Comparison of ENCODE assay signal across 9 mouse cellular contexts in the genomic region with DNA sequence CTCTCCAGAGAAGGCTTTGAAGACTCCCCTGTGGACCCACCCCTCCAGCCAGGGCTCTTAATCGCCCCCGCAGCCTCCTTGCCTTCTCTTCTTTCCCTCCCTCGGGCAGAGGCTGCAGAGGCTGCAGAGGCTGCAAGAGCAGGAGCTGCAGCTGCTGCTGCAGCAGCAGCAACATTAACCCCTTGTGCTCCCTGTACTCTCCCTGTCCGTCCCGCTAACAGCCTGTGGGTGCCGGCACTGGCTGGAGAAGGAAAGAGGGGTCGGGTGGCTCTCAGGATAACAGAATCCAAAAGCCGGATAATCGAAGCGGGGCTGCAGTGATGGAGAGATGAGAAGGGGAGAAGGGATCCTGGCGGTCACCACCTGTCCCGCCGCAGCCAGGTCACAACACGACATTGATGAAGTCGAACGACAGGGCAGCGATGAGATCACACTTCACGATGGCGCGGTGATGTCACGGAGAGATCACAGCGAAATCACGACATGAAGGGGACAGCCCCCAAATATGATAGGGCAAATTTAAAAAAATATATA. TPM values are rescaled to one million over a fixed set of nuclear protein-coding genes. Genes with fewer than 3 reads are reported as not detected.
DNase-seq lines count a peak whose midpoint lies in the region; ATAC-seq lines count a peak whose summit lies in the region.
"Had no signal": no experiment of that assay in that cellular context is flagged by ENCODE, and none has a peak within 500 bp of the region (broad histone marks: within the 10 kb centered on the region; RNA-seq: fewer than 3 reads in every experiment).

No protein-coding gene starts in this region.

- intact Hi-C loops in gastrocnemius, postnatal 36 days (cut with DNase I), result no loop called here

- peak overlapping the region; percentile 93 for H3K4me3 ChIP-seq in intestine, embryonic 14.5 days (ENCODE audit: low read depth, low read length)
- peak overlapping the region; percentile 85 for H3K4me3 ChIP-seq in midbrain, embryonic 13.5 days (replicated peaks)

- ATAC-seq in intestine, embryonic 14.5 days (replicated peaks; ENCODE audit: low FRiP score, low TSS enrichment, low read depth), result 0 out of 2 replicates have a peak, but pooled peaks have one; percentile 3
- peak; percentile 21 for ATAC-seq in midbrain, embryonic 13.5 days
- no peak for ATAC-seq in erythroid progenitor cell, adult 5-6 weeks (replicated peaks; ENCODE audit: low FRiP score, poor library complexity, severe bottlenecking)

- peak; percentile 13 for DNase-seq in gastrocnemius, postnatal 10 days
- DNase-seq in gastrocnemius, postnatal 36 days, result no peak
- peak; percentile 35 for DNase-seq in right cerebral cortex, adult 18-20 months
- no peak for DNase-seq in right cerebral cortex, postnatal 4 days
- peak; percentile 57 for DNase-seq in embryo, embryonic 11 days
- no peak for DNase-seq in intestine, embryonic 14.5 days (ENCODE audit: low spot score)

- H3K4me1 ChIP-seq in intestine, embryonic 14.5 days (replicated peaks; ENCODE audit: control insufficient read depth, insufficient read depth, low read length), result peaks cover 27% of the 10 kb centered on the region
- peaks cover 59% of the 10 kb centered on the region for H3K4me1 ChIP-seq in midbrain, embryonic 13.5 days (replicated peaks)

- peak overlapping the region; percentile 79 for H3K9ac ChIP-seq in intestine, embryonic 14.5 days (ENCODE audit: low read length)
- peak overlapping the region; percentile 92 for H3K9ac ChIP-seq in midbrain, embryonic 13.5 days (replicated peaks)

- peaks cover 28% of the 10 kb centered on the region for H3K36me3 ChIP-seq in intestine, embryonic 14.5 days (ENCODE audit: control insufficient read depth, insufficient read depth, low read length)
- H3K36me3 ChIP-seq in midbrain, embryonic 13.5 days, result peaks cover 31% of the 10 kb centered on the region

- peak overlapping the region; percentile 78 for H3K4me2 ChIP-seq in intestine, embryonic 14.5 days (ENCODE audit: low read length)
- H3K4me2 ChIP-seq in midbrain, embryonic 13.5 days (replicated peaks), result peak overlapping the region; percentile 99

- under 1% methylated on average over 23 of the region's 23 CpGs for WGBS in intestine, embryonic 14.5 days
- under 1% methylated on average over 23 of the region's 23 CpGs for WGBS in midbrain, embryonic 13.5 days

- no peaks in the 10 kb centered on the region for H3K9me3 ChIP-seq in intestine, embryonic 14.5 days (ENCODE audit: control insufficient read depth, low read length)
- H3K9me3 ChIP-seq in midbrain, embryonic 13.5 days, result no peaks in the 10 kb centered on the region

- H3K27me3 ChIP-seq in intestine, embryonic 14.5 days (replicated peaks; ENCODE audit: control insufficient read depth, insufficient read depth, low read length), result no peaks in the 10 kb centered on the region
- H3K27me3 ChIP-seq in midbrain, embryonic 13.5 days, result no peaks in the 10 kb centered on the region

- peak overlapping the region; percentile 94; the same call in 1 of the 2 replicates for H3K27ac ChIP-seq in intestine, embryonic 14.5 days (ENCODE audit: low read depth)
- peak overlapping the region; percentile 95 for H3K27ac ChIP-seq in midbrain, embryonic 13.5 days

RNA-seq across cellular contexts. Expression of a gene that starts 0.6 kb away (rescaled TPM):
- 10 to 100 TPM; 12.0 to 13.3 TPM for total RNA-seq in gastrocnemius, postnatal 10 days (2021)
- total RNA-seq in gastrocnemius, postnatal 36 days (2021), result 1 to 10 TPM; 7.6 to 9.9 TPM
- polyA plus RNA-seq in intestine, embryonic 14.5 days (2014; fragmentation: Nextera tagmentation; extraction: Ambion mirVana), result 29.0 and 29.8 TPM in 2 replicates
- 67.8 and 71.3 TPM in 2 replicates for polyA plus RNA-seq in midbrain, embryonic 13.5 days (2015; fragmentation: Nextera tagmentation; extraction: Ambion mirVana)
- 1.1 and 1.3 TPM in 2 replicates for total RNA-seq in erythroid progenitor cell, adult 5-6 weeks (2015; ENCODE audit: low replicate concordance)
- 1.0 and 3.0 TPM in 2 replicates for total RNA-seq in erythroid progenitor cell, adult 5-6 weeks (2017; ENCODE audit: low replicate concordance)

RNA-seq across cellular contexts. Expression of a gene that starts 0.7 kb away (rescaled TPM):
- total RNA-seq in gastrocnemius, postnatal 10 days (2021), result 10 to 100 TPM; 22.2 to 24.2 TPM
- total RNA-seq in gastrocnemius, postnatal 36 days (2021), result 10 to 100 TPM; 23.5 TPM
- 27.2 and 28.9 TPM in 2 replicates for polyA plus RNA-seq in intestine, embryonic 14.5 days (2014; fragmentation: Nextera tagmentation; extraction: Ambion mirVana)
- polyA plus RNA-seq in midbrain, embryonic 13.5 days (2015; fragmentation: Nextera tagmentation; extraction: Ambion mirVana), result 37.0 and 38.7 TPM in 2 replicates
- 11.3 and 24.5 TPM in 2 replicates for total RNA-seq in erythroid progenitor cell, adult 5-6 weeks (2015; ENCODE audit: low replicate concordance)
- total RNA-seq in erythroid progenitor cell, adult 5-6 weeks (2017; ENCODE audit: low replicate concordance), result 3.8 and 8.0 TPM in 2 replicates

RNA-seq across cellular contexts. Expression of a gene that starts 16.6 kb away (rescaled TPM):
- total RNA-seq in gastrocnemius, postnatal 10 days (2021), result not detected
- total RNA-seq in gastrocnemius, postnatal 36 days (2021), result not detected
- polyA plus RNA-seq in intestine, embryonic 14.5 days (2014; fragmentation: Nextera tagmentation; extraction: Ambion mirVana), result not detected in 2 replicates
- 0.82 and 1.7 TPM in 2 replicates for polyA plus RNA-seq in midbrain, embryonic 13.5 days (2015; fragmentation: Nextera tagmentation; extraction: Ambion mirVana)
- total RNA-seq in erythroid progenitor cell, adult 5-6 weeks (2015; ENCODE audit: low replicate concordance), result not detected in 2 replicates
- total RNA-seq in erythroid progenitor cell, adult 5-6 weeks (2017; ENCODE audit: low replicate concordance), result not detected in 2 replicates
- total RNA-seq: layer of hippocampus, adult 8-10 months had no signal

Comparison
In these comparisons a context has a peak if more than half of its experiments do, and no peak if none do; other contexts are left out.
1. DNase-seq: peak in gastrocnemius, postnatal 10 days (single experiment), right cerebral cortex, adult 18-20 months (single experiment) and embryo, embryonic 11 days (single experiment); none in gastrocnemius, postnatal 36 days (0 of 2), right cerebral cortex, postnatal 4 days (single experiment) and intestine, embryonic 14.5 days (single experiment).